Mouse (Mus musculus) kidney, adult 2 months (tissue): Measurements from ENCODE around the gene Snrpf. TPM values are rescaled to one million over a fixed set of nuclear protein-coding genes. Genes with fewer than 3 reads are reported as not detected.

Experiments used
- DNase-seq: peaks from one replicate; pipeline ENCODE4 v3.0.0; 2021
- H3K27ac ChIP-seq: fragments of 200-500 bp; 2 replicates; pipeline ENCODE4 v1.5.1; 2012; ENCODE audit warnings: low read depth, low read length, control low read depth, inconsistent platforms; ENCODE audit not compliant: insufficient read depth
- H3K27me3 ChIP-seq: fragments of 200-500 bp; replicated peaks from 2 replicates; pipeline ENCODE4 v1.6.1; 2012; ENCODE audit warnings: mild to moderate bottlenecking, moderate library complexity, low read length, inconsistent platforms; ENCODE audit not compliant: control insufficient read depth, insufficient read depth
- H3K36me3 ChIP-seq: fragments of 200-500 bp; 2 replicates; pipeline ENCODE4 v1.6.1; 2012; ENCODE audit warnings: mild to moderate bottlenecking, moderate library complexity, low read length, inconsistent platforms; ENCODE audit not compliant: control insufficient read depth, insufficient read depth
- H3K4me1 ChIP-seq: fragments of 200-500 bp; 2 replicates; pipeline ENCODE4 v1.6.1; 2011; ENCODE audit warnings: low read length; ENCODE audit not compliant: control insufficient read depth, insufficient read depth
- H3K4me3 ChIP-seq: fragments of 200-500 bp; 2 replicates; pipeline ENCODE4 v1.5.1; 2011; ENCODE audit warnings: mild to moderate bottlenecking, low read depth, low read length, control low read depth; ENCODE audit not compliant: insufficient read depth
- CTCF ChIP-seq: fragments of 200-500 bp; conservative IDR thresholded peaks from 2 replicates; pipeline ENCODE4 v1.5.1; 2011; ENCODE audit warnings: low read depth, mild to moderate bottlenecking, control low read depth, low read length, moderate library complexity, mixed read lengths; ENCODE audit not compliant: insufficient read depth, insufficient read length
- POLR2A ChIP-seq: fragments of 200-500 bp; IDR thresholded peaks from one replicate; pipeline ENCODE4 v1.6.1; 2011; ENCODE audit warnings: low read depth, low read length, control low read depth
- WGBS: fragments of 180-500 bp; shearing (Covaris S2); methylation state at CpG from one replicate; pipeline ENCODE4 v1.1.7; 2018; 5-methylcytosine and 5-hydroxymethylcytosine counted together
- polyA plus RNA-seq: library from polyadenylated mRNA; depleted of rRNA; stranded (reverse); fragments of >200 nt; gene quantifications from 2 replicates; pipeline ENCODE4 v1.2.3, GENCODE M21; 2012

Gene Snrpf
- polyA plus RNA-seq, 1 experiment: 30.8 TPM

- H3K27me3 ChIP-seq: no peaks in the 10 kb centered on the region
- no peaks in the 10 kb centered on the region for H3K4me1 ChIP-seq
- TF ChIP-seq POLR2A: no peak
- TF ChIP-seq CTCF: peak; percentile 81
- H3K27ac ChIP-seq: no peak overlapping the region
- WGBS: 68% methylated on average over 13 of the region's 13 CpGs
- no peak overlapping the region for H3K4me3 ChIP-seq
- H3K36me3 ChIP-seq: no peaks in the 10 kb centered on the region; the same call in 1 of the 2 replicates
- peak; percentile 78 for DNase-seq
Observed at GRCm38 (mm10) chr10:93577271-93577886, 12.1 kb downstream of the Snrpf start.

GRCm38 (mm10) chr10:93575960-93576359 is 13.5 kb downstream of the Snrpf start:
- Histone ChIP-seq H3K4me1 (no peaks in the 10 kb centered on the region), H3K27ac (no peak overlapping the region), H3K27me3 (no peaks in the 10 kb centered on the region), H3K4me3 (no peak overlapping the region), H3K36me3 (no peaks in the 10 kb centered on the region)
- WGBS: 82% methylated on average over 8 of the region's 8 CpGs
- no peak for DNase-seq
- TF ChIP-seq CTCF (no peak), POLR2A (no peak)

- no peak for DNase-seq
- Histone ChIP-seq H3K4me3 (no peak overlapping the region), H3K36me3 (no peaks in the 10 kb centered on the region), H3K4me1 (no peaks in the 10 kb centered on the region), H3K27me3 (no peaks in the 10 kb centered on the region), H3K27ac (no peak overlapping the region)
- 58% methylated on average over 4 of the region's 4 CpGs for WGBS
- TF ChIP-seq POLR2A (no peak), CTCF (no peak)
Observed at GRCm38 (mm10) chr10:93574966-93575365, 14.5 kb downstream of the Snrpf start.

DNA sequence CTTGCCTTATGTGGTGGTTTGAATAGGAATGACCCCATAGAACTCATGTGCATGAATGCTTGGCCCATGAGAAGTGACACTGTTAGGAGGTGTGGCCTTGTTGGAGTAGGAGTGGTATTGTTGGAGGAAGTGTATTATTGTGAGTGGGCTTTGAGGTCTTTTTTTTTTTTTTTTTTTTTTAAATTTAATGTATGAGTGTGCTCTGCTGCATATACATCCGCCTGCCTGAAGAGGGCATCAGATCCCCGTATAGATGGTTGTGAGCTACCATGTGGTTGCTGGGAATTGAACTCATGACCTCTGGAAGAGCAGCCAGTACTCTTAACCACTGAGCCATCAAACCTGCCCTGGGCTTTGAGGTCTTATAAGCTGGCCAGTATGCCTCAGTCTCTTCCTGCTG is 17.3 kb downstream of the Snrpf start:
- H3K4me3 ChIP-seq: no peak overlapping the region
- no peaks in the 10 kb centered on the region for H3K27me3 ChIP-seq
- H3K27ac ChIP-seq: no peak overlapping the region
- TF ChIP-seq CTCF: no peak
- TF ChIP-seq POLR2A: no peak
- H3K36me3 ChIP-seq: no peaks in the 10 kb centered on the region
- WGBS: 64% methylated on average over 2 of the region's 2 CpGs
- no peaks in the 10 kb centered on the region for H3K4me1 ChIP-seq
- no peak for DNase-seq

- no peaks in the 10 kb centered on the region for H3K27me3 ChIP-seq
- no peak overlapping the region for H3K4me3 ChIP-seq
- no peaks in the 10 kb centered on the region for H3K4me1 ChIP-seq
- TF ChIP-seq CTCF: no peak
- no peak for TF ChIP-seq POLR2A
- 85% methylated on average over 6 of the region's 6 CpGs for WGBS
- H3K36me3 ChIP-seq: no peaks in the 10 kb centered on the region
- H3K27ac ChIP-seq: no peak overlapping the region
- no peak for DNase-seq
Observed at GRCm38 (mm10) chr10:93568671-93569070, 20.8 kb downstream of the Snrpf start.

- TF ChIP-seq POLR2A (no peak), CTCF (peak; percentile 14; the same call in 1 of the 2 replicates)
- H3K36me3 ChIP-seq: no peaks in the 10 kb centered on the region
- no peaks in the 10 kb centered on the region for H3K27me3 ChIP-seq
- H3K27ac ChIP-seq: no peak overlapping the region
- no peaks in the 10 kb centered on the region for H3K4me1 ChIP-seq
- DNase-seq: no peak
- no peak overlapping the region for H3K4me3 ChIP-seq
- WGBS: 89% methylated on average over 11 of the region's 11 CpGs
Observed at GRCm38 (mm10) chr10:93567841-93568566, 21.5 kb downstream of the Snrpf start.

GRCm38 (mm10) chr10:93567066-93567465 is 22.4 kb downstream of the Snrpf start:
- no peak for DNase-seq
- H3K36me3 ChIP-seq: no peaks in the 10 kb centered on the region
- TF ChIP-seq POLR2A (no peak), CTCF (no peak)
- H3K27ac ChIP-seq: no peak overlapping the region
- H3K4me1 ChIP-seq: no peaks in the 10 kb centered on the region
- H3K4me3 ChIP-seq: no peak overlapping the region
- WGBS: 86% methylated on average over 10 of the region's 10 CpGs
- no peaks in the 10 kb centered on the region for H3K27me3 ChIP-seq
